Mouse (Mus musculus): ENCODE data around the gene Nhsl2.

The Nhsl2 gene

DNA sequence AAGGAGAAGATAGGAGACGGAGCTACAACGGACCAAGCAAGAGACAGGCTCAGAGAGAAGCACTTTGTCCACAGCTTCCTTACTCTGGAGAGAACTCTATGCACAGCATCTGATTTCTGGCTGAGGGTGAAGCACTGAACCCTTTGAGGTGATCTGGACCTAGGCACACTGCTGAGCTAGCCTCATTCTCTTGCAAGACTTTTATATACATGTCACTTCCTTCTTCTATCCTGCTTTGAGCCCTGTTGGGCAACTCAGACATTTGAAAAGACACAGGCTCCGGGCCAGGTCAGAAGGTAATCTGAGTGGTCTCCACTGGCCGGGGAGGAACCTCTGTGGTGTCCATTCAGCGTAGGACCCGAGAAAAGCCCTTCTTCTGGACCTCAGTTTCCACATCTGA lies 201.4 kb downstream of the Nhsl2 start:
- no peak for DNase-seq (ENCODE audit: low read depth, low spot score)

GRCm38 (mm10) chrX:102051225-102051624 lies 202.0 kb downstream of the Nhsl2 start:
- DNase-seq (ENCODE audit: low read depth, low spot score) = no peak

- DNase-seq (ENCODE audit: low read depth, low spot score) = no peak
Measured at GRCm38 (mm10) chrX:102053371-102053770, 204.2 kb downstream of the Nhsl2 start.

GRCm38 (mm10) chrX:102054009-102054408 lies 204.8 kb downstream of the Nhsl2 start:
- no peak for DNase-seq (ENCODE audit: low read depth, low spot score)

GRCm38 (mm10) chrX:102059437-102059836 lies 210.3 kb downstream of the Nhsl2 start:
- no peak for DNase-seq (ENCODE audit: low read depth, low spot score)

- DNase-seq (ENCODE audit: low read depth, low spot score) = no peak
Measured at GRCm38 (mm10) chrX:102060243-102060642, 211.1 kb downstream of the Nhsl2 start.

GRCm38 (mm10) chrX:102060891-102061290 lies 211.7 kb downstream of the Nhsl2 start:
- DNase-seq (ENCODE audit: low read depth, low spot score) = no peak

GRCm38 (mm10) chrX:102064062-102064461 lies 214.9 kb downstream of the Nhsl2 start:
- no peak for DNase-seq (ENCODE audit: low read depth, low spot score)

- DNase-seq (ENCODE audit: low read depth, low spot score) = no peak
Measured at GRCm38 (mm10) chrX:102065213-102065775, 216.1 kb downstream of the Nhsl2 start.

GRCm38 (mm10) chrX:102066134-102066533 lies 216.9 kb downstream of the Nhsl2 start:
- DNase-seq (ENCODE audit: low read depth, low spot score) = peak; percentile 28

GRCm38 (mm10) chrX:102067118-102067517 lies 217.9 kb downstream of the Nhsl2 start:
- no peak for DNase-seq (ENCODE audit: low read depth, low spot score)

DNA sequence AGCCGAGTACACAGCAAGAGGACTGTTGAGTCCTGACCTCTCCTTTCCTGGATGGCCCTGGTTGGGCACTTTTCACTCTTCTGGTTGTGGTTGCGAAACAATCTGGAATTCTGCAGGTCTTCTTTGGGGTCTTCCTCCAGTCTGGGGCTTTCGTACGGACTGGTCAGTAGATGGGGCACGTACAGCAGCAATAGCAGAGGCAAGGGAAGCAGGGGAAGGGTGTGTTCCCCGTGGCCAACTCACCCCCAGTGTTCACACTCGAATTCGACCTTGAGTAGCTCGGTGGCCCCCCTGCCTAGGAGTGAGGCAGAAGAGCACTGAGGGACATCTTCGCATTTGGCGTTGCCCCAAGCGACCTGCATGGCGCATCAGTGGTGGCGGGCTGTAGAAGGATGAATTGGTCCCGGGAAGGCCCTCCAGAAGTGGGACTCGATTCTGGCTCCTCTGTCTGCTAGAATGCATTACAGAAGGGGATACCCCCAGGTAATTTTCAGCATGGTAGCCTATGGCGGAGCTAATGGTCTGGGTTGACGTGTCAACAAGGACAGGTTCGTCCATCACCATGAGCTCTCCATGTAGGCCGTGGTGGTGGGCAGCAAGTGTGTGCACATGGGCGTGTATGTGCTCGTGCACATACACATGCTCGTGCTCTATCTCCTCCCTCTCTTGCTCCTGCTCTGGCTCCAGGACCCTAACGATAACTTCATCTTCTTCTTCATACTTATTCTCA lies 219.8 kb downstream of the Nhsl2 start:
- DNase-seq (ENCODE audit: low read depth, low spot score) = no peak

DNA sequence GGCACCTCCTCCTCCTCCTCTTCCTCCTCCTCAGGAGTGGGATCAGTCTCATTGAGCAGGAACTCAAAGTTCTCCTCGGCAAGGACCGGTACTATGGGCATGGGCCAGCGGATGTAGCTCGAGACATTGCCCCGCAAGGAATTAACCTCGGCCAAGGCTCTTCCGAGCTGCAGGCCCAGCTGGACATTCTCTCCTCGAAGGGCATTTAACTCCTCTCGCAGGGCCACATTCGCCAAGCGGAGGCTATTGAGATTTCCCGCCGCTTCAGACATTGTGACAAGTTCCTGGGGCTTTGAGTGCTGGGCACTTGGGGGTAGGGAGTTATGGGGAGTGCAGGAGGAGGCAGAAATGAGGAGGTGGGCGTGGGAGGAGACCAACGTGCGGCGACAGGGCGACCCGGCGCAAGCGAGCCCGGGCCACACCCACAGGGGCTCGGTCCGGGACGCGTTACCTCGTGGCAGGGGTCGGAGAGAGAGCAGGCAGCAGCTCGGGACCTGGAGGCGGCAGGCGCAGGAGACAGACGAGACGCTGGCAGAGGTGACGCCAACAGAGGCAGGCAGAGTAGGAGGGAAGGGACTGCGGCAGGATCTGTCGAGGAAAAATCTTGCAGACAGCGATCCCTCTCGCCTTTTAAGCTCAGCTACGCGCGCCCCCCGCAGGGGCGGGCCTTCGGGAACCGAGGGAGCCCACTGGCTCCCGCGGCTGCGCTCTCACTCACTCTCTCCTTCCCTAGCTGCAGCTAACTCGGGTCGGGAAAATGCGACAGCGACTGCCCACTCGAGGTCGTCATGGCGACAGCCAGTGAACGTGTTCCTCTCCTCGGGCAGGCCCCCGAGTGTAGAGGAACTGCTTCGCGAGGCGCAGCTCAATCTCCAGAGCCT lies 221.6 kb downstream of the Nhsl2 start, which contains the start of gene Rtl5:
Gene Rtl5 (minus strand): TSS at position 714 of the 881 bp plus-strand sequence.
- peak; percentile 26 for DNase-seq (ENCODE audit: low read depth, low spot score)

DNA sequence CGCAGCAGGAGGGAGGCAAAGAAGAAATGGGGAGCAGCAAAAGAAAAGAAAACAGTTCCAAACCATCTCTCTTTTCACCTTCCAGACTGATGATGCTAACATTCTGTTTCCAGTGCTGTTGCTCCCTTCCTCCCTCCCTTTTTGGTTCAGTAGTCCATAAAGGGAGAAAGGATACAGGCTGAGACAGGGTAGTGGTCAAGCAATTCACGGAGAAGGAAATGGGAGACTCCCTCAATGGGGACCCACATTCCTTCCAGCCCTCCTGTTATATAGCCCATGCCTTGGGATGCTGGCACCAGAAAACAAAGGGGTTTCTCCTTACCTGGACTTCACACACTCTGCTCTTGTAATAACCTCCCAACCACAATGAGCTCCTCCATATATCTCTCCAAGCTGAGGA lies 222.3 kb downstream of the Nhsl2 start:
- no peak for DNase-seq (ENCODE audit: low read depth, low spot score)

DNA sequence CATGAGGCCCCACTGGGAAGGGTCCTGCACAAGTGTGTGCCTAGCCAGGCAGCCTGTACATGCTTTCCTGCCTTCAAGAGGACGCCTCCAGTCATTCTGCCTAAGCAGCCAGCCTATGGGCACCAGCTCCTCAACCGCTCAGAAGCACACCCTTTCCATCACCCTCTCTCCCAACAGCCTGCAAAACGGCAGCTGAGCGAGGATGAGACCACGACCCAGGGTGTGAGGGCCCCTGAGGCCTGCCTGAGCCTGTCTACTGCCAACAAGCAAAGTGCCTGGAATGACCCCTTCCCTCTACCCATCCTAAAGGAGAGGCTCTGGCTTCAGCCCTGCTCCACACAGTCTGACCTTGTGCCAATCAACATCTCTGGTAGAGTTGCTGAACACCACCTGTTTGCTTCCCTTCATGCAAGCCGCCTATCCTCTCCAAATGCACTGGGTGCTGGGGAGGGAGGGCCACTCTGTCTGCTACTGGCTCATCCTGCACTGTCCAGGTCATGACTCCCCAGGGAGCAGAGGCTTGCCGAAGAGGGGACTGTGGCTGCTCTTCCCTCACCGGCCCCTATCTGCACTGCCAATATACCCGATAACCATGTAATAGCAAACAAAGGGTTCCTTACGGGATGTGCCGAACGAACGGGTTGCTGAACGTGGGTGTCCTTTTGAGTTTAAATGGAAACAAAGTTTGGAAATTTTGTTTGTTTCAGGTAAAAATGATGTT lies 224.6 kb downstream of the Nhsl2 start:
- DNase-seq (ENCODE audit: low read depth, low spot score) = no peak

GRCm38 (mm10) chrX:102074435-102074834 lies 225.2 kb downstream of the Nhsl2 start:
- DNase-seq (ENCODE audit: low read depth, low spot score) = no peak

DNA sequence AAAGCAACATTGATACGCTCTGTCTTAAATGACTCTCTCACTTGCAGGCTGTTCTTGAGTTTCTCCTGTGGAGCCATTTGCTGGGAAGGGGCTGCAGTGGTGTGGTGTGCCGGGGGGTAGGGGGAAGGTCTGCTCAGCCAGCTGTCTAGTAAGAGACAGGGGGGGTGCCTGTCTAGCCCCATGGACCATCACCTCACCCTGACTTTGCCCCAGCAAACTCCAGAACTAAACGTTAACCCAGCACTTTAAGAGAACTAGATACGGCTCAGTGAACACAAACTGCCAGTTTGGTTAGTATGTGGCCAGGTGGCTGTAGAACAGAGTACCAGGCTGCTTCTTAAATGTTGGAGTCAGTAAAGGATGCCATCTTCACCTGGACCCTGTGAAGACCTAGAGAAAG lies 226.0 kb downstream of the Nhsl2 start:
- no peak for DNase-seq (ENCODE audit: low read depth, low spot score)

- no peak for DNase-seq (ENCODE audit: low read depth, low spot score)
Measured at GRCm38 (mm10) chrX:102076886-102077765, 227.9 kb downstream of the Nhsl2 start.

DNA sequence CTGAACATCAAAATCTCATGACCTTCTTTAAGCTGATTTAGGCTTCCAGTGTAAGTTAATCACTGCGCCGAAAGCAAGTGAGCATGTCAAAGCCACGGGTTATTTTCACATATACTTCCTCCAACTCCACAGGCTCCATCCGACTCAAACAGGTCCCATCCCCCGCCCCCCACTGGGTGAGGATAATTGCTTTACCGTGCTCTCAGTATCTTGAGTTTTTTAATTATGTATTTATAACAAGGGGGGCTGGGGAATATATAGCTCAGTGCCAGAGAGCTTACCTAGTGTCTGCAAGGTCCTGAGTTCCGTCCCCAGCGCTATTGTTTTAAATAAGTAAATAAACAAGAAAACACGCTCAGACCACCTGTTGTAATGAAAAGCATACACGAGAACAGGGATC lies 231.9 kb downstream of the Nhsl2 start:
- no peak for DNase-seq (ENCODE audit: low read depth, low spot score)

GRCm38 (mm10) chrX:102081573-102082279 lies 232.5 kb downstream of the Nhsl2 start:
- DNase-seq (ENCODE audit: low read depth, low spot score) = no peak
